In the genomic region with DNA sequence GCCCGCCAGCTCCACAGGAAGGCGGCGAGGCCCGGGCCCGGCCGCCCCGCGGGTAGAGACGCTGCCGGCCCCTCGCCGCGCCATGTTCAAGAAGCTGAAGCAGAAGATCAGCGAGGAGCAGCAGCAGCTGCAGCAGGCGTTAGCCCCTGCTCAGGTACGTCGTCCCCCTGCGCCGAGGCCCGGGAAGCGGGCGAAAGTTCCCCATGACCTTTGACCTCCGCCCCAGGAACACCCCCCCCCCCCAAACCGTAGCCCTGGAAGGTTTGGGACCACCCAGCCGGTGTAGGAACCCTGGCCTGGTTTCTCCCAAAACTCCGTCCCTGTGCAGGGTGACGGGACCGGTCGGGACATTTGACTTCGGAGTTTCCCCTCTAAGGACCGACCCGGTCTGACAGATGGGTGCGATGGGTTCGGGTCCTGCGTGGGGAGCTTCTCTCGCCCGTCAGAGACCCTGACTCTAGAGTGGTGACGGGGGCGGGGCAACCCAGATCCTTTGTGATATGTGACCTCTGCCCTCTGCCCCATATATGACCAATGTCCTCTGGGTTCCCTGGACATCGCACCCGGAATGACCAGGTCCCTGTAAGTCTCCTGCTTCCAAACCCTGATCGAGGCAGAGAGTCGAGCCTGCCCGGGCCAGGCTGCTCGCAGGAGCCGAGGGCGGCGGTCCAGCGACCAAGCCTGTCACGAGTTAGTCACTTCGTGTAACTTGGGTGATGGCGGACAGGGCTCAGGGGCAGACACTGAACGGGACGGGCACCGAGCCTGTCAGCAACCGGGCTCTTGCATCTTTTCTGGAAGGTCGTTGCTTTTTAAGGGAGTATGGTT, we compare ENCODE assay signal across 8 mouse cellular contexts. TPM values are rescaled to one million over a fixed set of nuclear protein-coding genes. Genes with fewer than 3 reads are reported as not detected.
DNase-seq lines count a peak whose midpoint lies in the region; ATAC-seq and TF ChIP-seq lines count a peak whose summit lies in the region.

No protein-coding gene starts in this region.

- H3K4me2 ChIP-seq in heart, embryonic 13.5 days, result peak overlapping the region; percentile 94
- peak overlapping the region; percentile 95 for H3K4me2 ChIP-seq in kidney, embryonic 14.5 days (replicated peaks; ENCODE audit: low read depth, low read length)
- peak overlapping the region; percentile 93 for H3K4me2 ChIP-seq in lung, postnatal 0 days (replicated peaks; ENCODE audit: low read depth, low read length)

- peaks cover 5% of the 10 kb centered on the region; the same call in 1 of the 2 replicates for H3K36me3 ChIP-seq in heart, embryonic 13.5 days
- 0 out of 2 replicates have a peak, but pooled peaks cover 3% of the 10 kb centered on the region for H3K36me3 ChIP-seq in kidney, embryonic 14.5 days (ENCODE audit: control insufficient read depth, insufficient read depth, low read length)
- no peaks in the 10 kb centered on the region for H3K36me3 ChIP-seq in lung, postnatal 0 days (ENCODE audit: insufficient read depth, low read length)

- WGBS in heart, embryonic 13.5 days, result under 1% methylated on average over 57 of the region's 57 CpGs
- under 1% methylated on average over 49 of the region's 57 CpGs for WGBS in kidney, embryonic 14.5 days
- under 1% methylated on average over 55 of the region's 57 CpGs for WGBS in lung, postnatal 0 days

- H3K9ac ChIP-seq in heart, embryonic 13.5 days, result peak overlapping the region; percentile 97
- peak overlapping the region; percentile 95 for H3K9ac ChIP-seq in kidney, embryonic 14.5 days (ENCODE audit: low read depth, low read length)
- H3K9ac ChIP-seq in lung, postnatal 0 days (replicated peaks; ENCODE audit: low read depth), result peak overlapping the region; percentile 68

- peaks cover 47% of the 10 kb centered on the region for H3K4me1 ChIP-seq in heart, embryonic 13.5 days
- H3K4me1 ChIP-seq in kidney, embryonic 14.5 days (ENCODE audit: control insufficient read depth, insufficient read depth, low read length), result peaks cover 19% of the 10 kb centered on the region
- H3K4me1 ChIP-seq in lung, postnatal 0 days (ENCODE audit: insufficient read depth, low read depth, low read length), result peaks cover 10% of the 10 kb centered on the region; the same call in 1 of the 2 replicates

- H3K27me3 ChIP-seq in heart, embryonic 13.5 days (replicated peaks), result no peaks in the 10 kb centered on the region
- no peaks in the 10 kb centered on the region for H3K27me3 ChIP-seq in kidney, embryonic 14.5 days (ENCODE audit: control insufficient read depth, insufficient read depth, low read length)
- H3K27me3 ChIP-seq in lung, postnatal 0 days (replicated peaks; ENCODE audit: insufficient read depth, low read length), result no peaks in the 10 kb centered on the region

- no peak for TF ChIP-seq EP300 in lung, postnatal 0 days (IDR thresholded peaks at IDR 0.05)

- no peak for TF ChIP-seq CTCF in lung, postnatal 0 days (IDR thresholded peaks at IDR 0.05)

- no peaks in the 10 kb centered on the region for H3K9me3 ChIP-seq in heart, embryonic 13.5 days
- H3K9me3 ChIP-seq in kidney, embryonic 14.5 days (ENCODE audit: control insufficient read depth, low read length), result no peaks in the 10 kb centered on the region
- H3K9me3 ChIP-seq in lung, postnatal 0 days (ENCODE audit: low read length), result no peaks in the 10 kb centered on the region

- H3K27ac ChIP-seq in heart, embryonic 13.5 days (replicated peaks), result peak overlapping the region; percentile 81
- H3K27ac ChIP-seq in kidney, embryonic 14.5 days (ENCODE audit: low read depth, low read length), result peak overlapping the region; percentile 51; the same call in 1 of the 2 replicates
- peak overlapping the region; percentile 66 for H3K27ac ChIP-seq in lung, postnatal 0 days (ENCODE audit: low read length)

- peak; percentile 32 to 44 for DNase-seq in frontal cortex, postnatal 10 days (ENCODE audit: low spot score in 2 of 2)
- no peak for DNase-seq in frontal cortex, postnatal 25 days (ENCODE audit: low spot score in 2 of 2)
- DNase-seq in adrenal gland, adult (ENCODE audit: inconsistent age in 2 of 2, low spot score in 1 of 2), result peak; percentile 73 to 88
- peak; percentile 42 for DNase-seq in embryo, embryonic 11 days
- peak; percentile 35 for DNase-seq in lung, postnatal 0 days (ENCODE audit: low spot score)
- peak; percentile 18 for DNase-seq in spleen, adult 12 weeks (ENCODE audit: low spot score)

- peak; percentile 28; the same call in 1 of the 2 replicates for ATAC-seq in heart, embryonic 13.5 days (ENCODE audit: extremely low read depth, insufficient number of reproducible peaks, low FRiP score, low TSS enrichment)
- ATAC-seq in kidney, embryonic 14.5 days (ENCODE audit: low FRiP score, low TSS enrichment), result peak; percentile 59
- ATAC-seq in lung, postnatal 0 days, result peak; percentile 56

- H3K4me3 ChIP-seq in heart, embryonic 13.5 days, result peak overlapping the region; percentile 92
- H3K4me3 ChIP-seq in kidney, embryonic 14.5 days (ENCODE audit: low read length), result peak overlapping the region; percentile 96
- H3K4me3 ChIP-seq in lung, postnatal 0 days (ENCODE audit: low read depth, low read length), result peak overlapping the region; percentile 90

RNA-seq across cellular contexts. Expression of gene Golga4, which starts 0.6 kb away (rescaled TPM):
- 47.5 and 51.0 TPM in 2 replicates for polyA plus RNA-seq in heart, embryonic 13.5 days (2015; fragmentation: Nextera tagmentation; extraction: Ambion mirVana)
- 54.5 and 70.7 TPM in 2 replicates for polyA plus RNA-seq in kidney, embryonic 14.5 days (2014; fragmentation: Nextera tagmentation; extraction: Ambion mirVana)
- 30.6 and 35.6 TPM in 2 replicates for polyA plus RNA-seq in lung, postnatal 0 days (2015; fragmentation: Nextera tagmentation; extraction: Ambion mirVana)

RNA-seq across cellular contexts. Expression of gene Eomes, which starts 28.6 kb away (rescaled TPM):
- 0.09 TPM in 1 of 2 replicates, not detected in the other for polyA plus RNA-seq in heart, embryonic 13.5 days (2015; fragmentation: Nextera tagmentation; extraction: Ambion mirVana)
- not detected in 2 replicates for polyA plus RNA-seq in kidney, embryonic 14.5 days (2014; fragmentation: Nextera tagmentation; extraction: Ambion mirVana)
- polyA plus RNA-seq in lung, postnatal 0 days (2015; fragmentation: Nextera tagmentation; extraction: Ambion mirVana), result 0.05 and 0.06 TPM in 2 replicates

Comparison
In these comparisons a context has a peak if more than half of its experiments do, and no peak if none do; other contexts are left out.
1. DNase-seq: peak in frontal cortex, postnatal 10 days (2 of 2), adrenal gland, adult (2 of 2), embryo, embryonic 11 days (single experiment), lung, postnatal 0 days (single experiment) and spleen, adult 12 weeks (single experiment); none in frontal cortex, postnatal 25 days (0 of 2).
2. Peak in every context shown above with its lines, with median percentiles within 50 percentile points of each other: ATAC-seq, H3K27ac ChIP-seq, H3K4me2 ChIP-seq, H3K4me3 ChIP-seq and H3K9ac ChIP-seq.